Mouse (Mus musculus): ENCODE results near the gene Fpr1. TPM values are rescaled to one million over a fixed set of nuclear protein-coding genes. Genes with fewer than 3 reads are reported as not detected.
A peak's percentile ranks its signal among the peaks of the same experiment; 100 is the strongest.

Gene Fpr1
- polyA plus RNA-seq, 1 experiment from 2014 or later, result not detected

DNA sequence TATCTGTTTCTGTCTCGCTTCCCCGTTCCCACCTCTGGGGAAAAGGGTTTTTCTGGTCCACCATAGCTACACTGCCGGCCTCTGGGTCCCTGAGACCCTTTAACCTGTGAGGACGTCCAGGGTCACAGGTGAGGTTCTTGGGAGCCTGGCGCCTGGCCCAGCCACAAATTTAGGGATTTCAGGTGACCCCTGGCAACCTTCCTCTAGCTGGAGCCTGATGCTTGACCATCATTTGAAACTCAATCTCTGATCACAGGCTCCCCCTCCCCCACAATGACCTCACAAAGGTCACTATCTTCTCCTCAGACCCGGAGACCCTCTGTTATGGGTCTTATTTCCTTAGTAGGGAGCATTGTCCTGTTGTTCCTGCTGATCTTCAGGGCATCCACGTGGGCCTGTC is 53.0 kb downstream of the Fpr1 start:
- DNase-seq (ENCODE audit: low spot score), result no peak
- 56% methylated on average over 7 of the region's 7 CpGs for WGBS
- H3K4me1 ChIP-seq (replicated peaks; ENCODE audit: control insufficient read depth, insufficient read depth, low read length), result peaks cover 48% of the 10 kb centered on the region
- H3K9ac ChIP-seq (ENCODE audit: low read length), result no peak overlapping the region
- peaks cover 43% of the 10 kb centered on the region for H3K36me3 ChIP-seq (ENCODE audit: control insufficient read depth, insufficient read depth, low read length)
- H3K4me3 ChIP-seq (ENCODE audit: low read depth, low read length), result peak overlapping the region; percentile 86; the same call in 1 of the 2 replicates
- H3K9me3 ChIP-seq (ENCODE audit: control insufficient read depth, low read length), result no peaks in the 10 kb centered on the region
- no peak for ATAC-seq (replicated peaks; ENCODE audit: low FRiP score, low TSS enrichment, low read depth)
- peak overlapping the region; percentile 81 for H3K4me2 ChIP-seq (ENCODE audit: low read length)
- no peaks in the 10 kb centered on the region for H3K27me3 ChIP-seq (replicated peaks; ENCODE audit: control insufficient read depth, insufficient read depth, low read length)
- no peak overlapping the region for H3K27ac ChIP-seq (ENCODE audit: low read depth)

GRCm38 (mm10) chr17:17829816-17830535 is 53.8 kb downstream of the Fpr1 start:
- WGBS, result 48% methylated on average over 21 of the region's 23 CpGs
- peaks cover 46% of the 10 kb centered on the region for H3K4me1 ChIP-seq (replicated peaks; ENCODE audit: control insufficient read depth, insufficient read depth, low read length)
- H3K27ac ChIP-seq (ENCODE audit: low read depth), result no peak overlapping the region; the same call in 1 of the 2 replicates
- H3K27me3 ChIP-seq (replicated peaks; ENCODE audit: control insufficient read depth, insufficient read depth, low read length), result no peaks in the 10 kb centered on the region
- H3K9ac ChIP-seq (ENCODE audit: low read length), result peak overlapping the region; percentile 83
- ATAC-seq (replicated peaks; ENCODE audit: low FRiP score, low TSS enrichment, low read depth) (no peak), DNase-seq (ENCODE audit: low spot score) (no peak)
- no peaks in the 10 kb centered on the region for H3K9me3 ChIP-seq (ENCODE audit: control insufficient read depth, low read length)
- H3K4me2 ChIP-seq (ENCODE audit: low read length), result peak overlapping the region; percentile 81
- peaks cover 38% of the 10 kb centered on the region for H3K36me3 ChIP-seq (ENCODE audit: control insufficient read depth, insufficient read depth, low read length)
- H3K4me3 ChIP-seq (ENCODE audit: low read depth, low read length), result peak overlapping the region; percentile 86

- Histone ChIP-seq H3K4me2 (ENCODE audit: low read length) (peak overlapping the region; percentile 81), H3K4me1 (replicated peaks; ENCODE audit: control insufficient read depth, insufficient read depth, low read length) (peaks cover 39% of the 10 kb centered on the region), H3K9me3 (ENCODE audit: control insufficient read depth, low read length) (no peaks in the 10 kb centered on the region), H3K36me3 (ENCODE audit: control insufficient read depth, insufficient read depth, low read length) (peaks cover 34% of the 10 kb centered on the region), H3K27me3 (replicated peaks; ENCODE audit: control insufficient read depth, insufficient read depth, low read length) (no peaks in the 10 kb centered on the region), H3K27ac (ENCODE audit: low read depth) (peak overlapping the region; percentile 95), H3K9ac (ENCODE audit: low read length) (peak overlapping the region; percentile 83), H3K4me3 (ENCODE audit: low read depth, low read length) (peak overlapping the region; percentile 86)
- DNase-seq (ENCODE audit: low spot score) (no peak), ATAC-seq (replicated peaks; ENCODE audit: low FRiP score, low TSS enrichment, low read depth) (no peak)
- WGBS, result 4% methylated on average over 6 of the region's 6 CpGs
Measured at GRCm38 (mm10) chr17:17829052-17829785, 54.5 kb downstream of the Fpr1 start.

- Histone ChIP-seq H3K36me3 (ENCODE audit: control insufficient read depth, insufficient read depth, low read length) (peaks cover 28% of the 10 kb centered on the region), H3K27ac (ENCODE audit: low read depth) (peak overlapping the region; percentile 95), H3K9me3 (ENCODE audit: control insufficient read depth, low read length) (no peaks in the 10 kb centered on the region), H3K9ac (ENCODE audit: low read length) (peak overlapping the region; percentile 83), H3K27me3 (replicated peaks; ENCODE audit: control insufficient read depth, insufficient read depth, low read length) (no peaks in the 10 kb centered on the region), H3K4me3 (ENCODE audit: low read depth, low read length) (peak overlapping the region; percentile 86), H3K4me1 (replicated peaks; ENCODE audit: control insufficient read depth, insufficient read depth, low read length) (peaks cover 30% of the 10 kb centered on the region), H3K4me2 (ENCODE audit: low read length) (peak overlapping the region; percentile 81)
- 1% methylated on average over 10 of the region's 15 CpGs for WGBS
- ATAC-seq (replicated peaks; ENCODE audit: low FRiP score, low TSS enrichment, low read depth), result peak; percentile 46
- DNase-seq (ENCODE audit: low spot score), result peak; percentile 90
Measured at GRCm38 (mm10) chr17:17828191-17828981, 55.4 kb downstream of the Fpr1 start.

- H3K27ac ChIP-seq (ENCODE audit: low read depth), result peak overlapping the region; percentile 95
- H3K27me3 ChIP-seq (replicated peaks; ENCODE audit: control insufficient read depth, insufficient read depth, low read length), result no peaks in the 10 kb centered on the region
- peak overlapping the region; percentile 81 for H3K4me2 ChIP-seq (ENCODE audit: low read length)
- peak overlapping the region; percentile 83 for H3K9ac ChIP-seq (ENCODE audit: low read length)
- DNase-seq (ENCODE audit: low spot score) (peak; percentile 81), ATAC-seq (replicated peaks; ENCODE audit: low FRiP score, low TSS enrichment, low read depth) (peak; percentile 8)
- 0% methylated on average over 13 of the region's 13 CpGs for WGBS
- peaks cover 27% of the 10 kb centered on the region for H3K4me1 ChIP-seq (replicated peaks; ENCODE audit: control insufficient read depth, insufficient read depth, low read length)
- no peaks in the 10 kb centered on the region for H3K9me3 ChIP-seq (ENCODE audit: control insufficient read depth, low read length)
- H3K36me3 ChIP-seq (ENCODE audit: control insufficient read depth, insufficient read depth, low read length), result peaks cover 22% of the 10 kb centered on the region
- peak overlapping the region; percentile 86 for H3K4me3 ChIP-seq (ENCODE audit: low read depth, low read length)
Measured at GRCm38 (mm10) chr17:17827658-17828190, 56.0 kb downstream of the Fpr1 start.

- Histone ChIP-seq H3K4me1 (replicated peaks; ENCODE audit: control insufficient read depth, insufficient read depth, low read length) (peaks cover 22% of the 10 kb centered on the region), H3K9me3 (ENCODE audit: control insufficient read depth, low read length) (no peaks in the 10 kb centered on the region), H3K9ac (ENCODE audit: low read length) (peak within 1 kb of the TSS; percentile 83), H3K36me3 (ENCODE audit: control insufficient read depth, insufficient read depth, low read length) (peaks cover 14% of the 10 kb centered on the region), H3K27ac (ENCODE audit: low read depth) (peak within 1 kb of the TSS; percentile 95), H3K4me3 (ENCODE audit: low read depth, low read length) (peak within 1 kb of the TSS; percentile 86), H3K4me2 (ENCODE audit: low read length) (peak within 1 kb of the TSS; percentile 81), H3K27me3 (replicated peaks; ENCODE audit: control insufficient read depth, insufficient read depth, low read length) (no peaks in the 10 kb centered on the region)
- peak; percentile 84 for ATAC-seq (replicated peaks; ENCODE audit: low FRiP score, low TSS enrichment, low read depth)
- peak; percentile 96 for DNase-seq (ENCODE audit: low spot score)
- WGBS, result 2% methylated on average over 38 of the region's 42 CpGs
Measured at GRCm38 (mm10) chr17:17826751-17827657, 56.7 kb downstream of the Fpr1 start, which contains the start of gene Spaca6. Spaca6 (plus strand) TSS chr17:17827158.

Measured in intestine, embryonic 14.5 days (tissue).